Mouse (Mus musculus): ENCODE data around the gene Phf11a. TPM values are rescaled to one million over a fixed set of nuclear protein-coding genes. Genes with fewer than 3 reads are reported as not detected.
"Not testable (repeated sequence)": the region's sequence is repeated elsewhere in the genome, so short reads cannot be mapped to it uniquely, and the experiment has no call there.

Gene Phf11a
- polyA plus RNA-seq (2015; fragmentation: Nextera tagmentation; extraction: Ambion mirVana), result not detected in 2 replicates

DNA sequence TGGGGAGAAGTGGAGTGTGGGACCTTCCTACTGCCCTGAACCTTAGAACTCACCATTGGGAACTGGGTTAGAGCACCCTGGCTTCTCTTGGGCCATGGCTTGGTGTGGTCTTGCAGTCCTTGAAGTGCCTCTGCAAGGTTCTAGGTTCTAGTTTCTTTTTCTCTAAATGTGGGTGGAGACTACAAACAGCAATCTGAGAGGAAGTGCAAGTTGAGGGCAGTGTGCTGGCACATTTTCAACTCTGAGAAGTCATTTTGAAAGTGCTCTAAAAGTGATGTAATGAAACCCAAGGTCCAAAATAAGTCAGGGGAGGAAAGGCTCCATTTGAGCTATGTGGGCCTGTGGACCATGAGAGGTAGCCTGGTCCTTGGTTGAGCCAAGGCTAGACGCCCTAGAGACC is at the start of gene Phf11a:
Gene Phf11a, minus strand, starts transcription at position 132 of the 400 bp plus-strand sequence.
- not testable (repeated sequence) for H3K9me3 ChIP-seq; H3K27me3 ChIP-seq; ATAC-seq (replicated peaks); H3K4me1 ChIP-seq; H3K4me2 ChIP-seq (replicated peaks); H3K27ac ChIP-seq (replicated peaks); H3K36me3 ChIP-seq; H3K9ac ChIP-seq (replicated peaks); H3K4me3 ChIP-seq
- WGBS, result 63% methylated on average over 1 of the region's 1 CpGs

DNA sequence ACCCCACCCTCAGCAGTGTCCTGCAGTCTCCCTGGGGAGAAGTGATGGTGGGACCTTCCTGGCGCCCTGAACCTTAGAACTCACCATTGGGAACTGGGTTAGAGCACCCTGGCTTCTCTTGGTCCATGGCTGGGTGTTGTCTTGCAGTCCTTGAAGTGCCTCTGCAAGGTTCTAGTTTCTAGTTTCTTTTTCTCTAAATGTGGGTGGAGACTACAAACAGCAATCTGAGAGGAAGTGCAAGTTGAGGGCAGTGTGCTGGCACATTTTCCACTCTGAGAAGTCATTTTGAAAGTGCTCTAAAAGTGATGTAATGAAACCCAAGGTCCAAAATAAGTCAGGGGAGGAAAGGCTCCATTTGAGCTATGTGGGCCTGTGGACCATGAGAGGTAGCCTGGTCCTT is 43.9 kb upstream of the Phf11a start, which contains the start of gene Phf11b:
Gene Phf11b, minus strand, starts transcription at position 163 of the 400 bp plus-strand sequence.
- H3K27me3 ChIP-seq; H3K4me1 ChIP-seq; ATAC-seq (replicated peaks); H3K9ac ChIP-seq (replicated peaks); H3K36me3 ChIP-seq; H3K4me3 ChIP-seq; H3K4me2 ChIP-seq (replicated peaks); H3K27ac ChIP-seq (replicated peaks); H3K9me3 ChIP-seq: not testable (repeated sequence)
- 82% methylated on average over 1 of the region's 1 CpGs for WGBS

DNA sequence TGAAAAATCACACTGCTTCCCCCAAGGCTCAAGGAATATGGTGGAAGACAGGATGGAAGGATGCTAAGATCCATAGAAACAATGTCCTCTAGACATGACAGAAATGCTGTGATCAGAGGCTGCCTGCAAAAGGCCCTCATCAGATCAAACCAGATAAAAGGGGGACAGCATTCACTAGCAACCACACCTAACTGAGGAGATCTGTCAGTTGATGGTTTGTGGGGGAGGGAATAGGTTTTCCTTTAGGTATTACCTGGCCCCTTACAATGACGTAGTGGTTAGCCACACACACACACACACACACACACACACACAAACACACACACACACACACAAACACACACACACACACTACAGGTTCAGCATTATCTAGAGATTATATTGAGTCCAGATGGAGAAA is 42.2 kb upstream of the Phf11a start:
- H3K4me3 ChIP-seq, result no peak overlapping the region
- H3K4me2 ChIP-seq (replicated peaks), result no peak overlapping the region
- no peaks in the 10 kb centered on the region for H3K27me3 ChIP-seq
- H3K9ac ChIP-seq (replicated peaks), result no peak overlapping the region
- WGBS, result 88% methylated on average over 1 of the region's 1 CpGs
- no peaks in the 10 kb centered on the region for H3K4me1 ChIP-seq
- no peaks in the 10 kb centered on the region for H3K36me3 ChIP-seq
- no peak for ATAC-seq (replicated peaks)
- no peaks in the 10 kb centered on the region for H3K9me3 ChIP-seq
- no peak overlapping the region for H3K27ac ChIP-seq (replicated peaks)

DNA sequence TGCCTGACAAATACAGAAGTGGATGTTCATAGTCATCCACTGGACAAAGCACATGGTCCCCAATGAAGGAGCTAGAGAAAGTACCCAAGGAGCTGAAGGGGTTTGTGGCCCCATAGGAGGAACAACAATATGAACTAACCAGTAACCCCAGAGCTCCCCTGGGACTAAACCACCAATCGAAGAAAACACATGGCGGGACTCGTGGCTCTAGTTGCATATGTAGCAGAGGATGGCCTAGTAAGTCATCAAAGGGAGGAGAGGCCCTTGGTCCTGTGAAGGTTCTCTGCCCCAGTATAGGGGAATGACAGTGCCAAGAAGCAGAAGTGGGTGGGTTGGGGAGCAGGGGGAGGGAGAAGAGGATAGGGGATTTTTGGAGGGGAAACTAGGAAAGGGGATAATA is 38.7 kb upstream of the Phf11a start:
- H3K4me1 ChIP-seq; H3K27me3 ChIP-seq; H3K36me3 ChIP-seq; H3K4me2 ChIP-seq (replicated peaks); H3K4me3 ChIP-seq; H3K9me3 ChIP-seq; H3K27ac ChIP-seq (replicated peaks); H3K9ac ChIP-seq (replicated peaks); ATAC-seq (replicated peaks): not testable (repeated sequence)
- 89% methylated on average over 3 of the region's 3 CpGs for WGBS

DNA sequence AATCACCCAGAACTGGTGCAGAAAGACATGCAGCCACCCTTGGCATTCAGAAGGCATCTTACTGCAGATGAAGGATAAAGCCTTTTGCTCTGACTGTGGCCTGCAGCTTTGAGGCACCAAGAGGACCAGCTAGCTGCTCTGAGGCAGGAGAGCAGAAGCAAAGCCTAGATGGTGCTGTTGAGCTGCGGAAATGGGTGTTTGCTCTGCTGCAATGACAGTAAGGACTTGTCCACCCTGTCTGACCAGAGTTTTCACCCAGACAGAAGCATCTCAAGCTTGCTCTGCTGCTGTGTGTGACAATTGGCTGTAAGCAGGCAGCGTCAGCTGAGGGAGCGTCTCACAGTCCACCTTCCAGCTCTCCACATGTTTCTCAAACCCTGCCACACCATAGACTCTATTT is 33.2 kb upstream of the Phf11a start:
- not testable (repeated sequence) for H3K27ac ChIP-seq (replicated peaks); H3K27me3 ChIP-seq; H3K4me2 ChIP-seq (replicated peaks); H3K9me3 ChIP-seq; H3K4me3 ChIP-seq; H3K36me3 ChIP-seq; ATAC-seq (replicated peaks); H3K4me1 ChIP-seq; H3K9ac ChIP-seq (replicated peaks)
- WGBS, result 59% methylated on average over 3 of the region's 3 CpGs

DNA sequence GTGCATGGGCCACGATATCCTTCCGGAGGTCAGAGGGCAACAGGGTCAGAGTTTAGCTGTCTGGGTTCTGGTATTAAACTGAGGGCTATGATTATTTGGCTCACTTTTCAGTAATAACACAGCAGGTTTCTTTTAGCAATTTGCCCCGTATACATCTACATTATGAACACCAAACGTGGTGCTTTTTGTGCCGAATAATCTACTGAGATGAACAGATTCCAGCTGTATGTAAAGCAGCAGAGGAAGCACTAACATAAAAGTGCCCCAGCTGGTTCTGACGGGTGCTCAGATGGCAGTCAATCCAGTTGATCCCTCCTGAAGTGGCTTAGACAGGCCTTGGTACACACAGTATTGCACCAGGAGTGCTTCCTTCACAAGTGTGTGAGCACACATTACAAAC is 22.6 kb upstream of the Phf11a start:
- H3K4me1 ChIP-seq; H3K27me3 ChIP-seq; H3K27ac ChIP-seq (replicated peaks); H3K4me2 ChIP-seq (replicated peaks); H3K4me3 ChIP-seq; H3K9ac ChIP-seq (replicated peaks); H3K9me3 ChIP-seq; H3K36me3 ChIP-seq; ATAC-seq (replicated peaks): not testable (repeated sequence)
- WGBS, result 71% methylated on average over 6 of the region's 6 CpGs

DNA sequence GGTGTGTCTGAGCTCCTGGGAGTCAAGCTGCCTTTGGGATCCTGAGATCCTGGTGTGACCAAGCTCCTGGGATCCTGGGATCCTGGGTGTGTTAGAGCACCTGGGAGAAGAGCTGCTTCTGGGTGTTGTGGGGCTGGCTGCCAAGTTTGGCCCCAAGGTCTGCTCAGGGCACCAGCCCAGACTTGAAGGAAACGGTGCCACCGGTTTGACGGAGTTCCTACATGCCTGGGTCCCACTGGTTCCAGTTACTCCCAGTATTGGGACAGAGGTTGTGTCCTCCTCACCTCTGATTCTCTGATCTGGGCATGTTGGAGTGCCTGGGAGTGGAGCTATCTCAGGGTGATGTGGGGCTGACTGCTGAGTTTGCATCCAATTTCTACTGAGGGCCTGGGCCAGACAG is 21.7 kb upstream of the Phf11a start:
- not testable (repeated sequence) for H3K4me1 ChIP-seq; H3K27me3 ChIP-seq; H3K4me3 ChIP-seq; H3K36me3 ChIP-seq; H3K9me3 ChIP-seq; H3K27ac ChIP-seq (replicated peaks); H3K4me2 ChIP-seq (replicated peaks); H3K9ac ChIP-seq (replicated peaks); ATAC-seq (replicated peaks)
- 93% methylated on average over 3 of the region's 3 CpGs for WGBS

DNA sequence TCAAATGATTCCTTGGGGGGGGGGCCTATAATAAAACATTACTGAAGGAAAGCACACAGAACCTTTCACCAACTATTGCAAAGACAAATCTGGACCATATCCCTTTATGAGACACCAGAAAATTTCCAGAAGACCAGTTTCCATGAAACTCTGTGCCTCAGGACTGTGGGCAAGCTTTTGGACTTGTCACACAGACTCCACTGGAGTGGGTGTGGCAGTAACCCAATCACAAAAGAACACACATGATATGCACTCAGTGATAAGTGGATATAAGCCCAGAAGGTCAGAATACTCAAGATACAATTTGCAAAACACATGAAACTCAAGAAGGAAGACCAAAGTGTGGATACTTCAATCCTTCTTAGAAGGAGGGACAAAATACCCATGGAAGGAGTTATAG is 5.6 kb downstream of the Phf11a start:
- H3K4me2 ChIP-seq (replicated peaks); H3K27ac ChIP-seq (replicated peaks); H3K36me3 ChIP-seq; ATAC-seq (replicated peaks); H3K4me3 ChIP-seq; H3K9me3 ChIP-seq; H3K27me3 ChIP-seq; H3K4me1 ChIP-seq; H3K9ac ChIP-seq (replicated peaks): not testable (repeated sequence)

DNA sequence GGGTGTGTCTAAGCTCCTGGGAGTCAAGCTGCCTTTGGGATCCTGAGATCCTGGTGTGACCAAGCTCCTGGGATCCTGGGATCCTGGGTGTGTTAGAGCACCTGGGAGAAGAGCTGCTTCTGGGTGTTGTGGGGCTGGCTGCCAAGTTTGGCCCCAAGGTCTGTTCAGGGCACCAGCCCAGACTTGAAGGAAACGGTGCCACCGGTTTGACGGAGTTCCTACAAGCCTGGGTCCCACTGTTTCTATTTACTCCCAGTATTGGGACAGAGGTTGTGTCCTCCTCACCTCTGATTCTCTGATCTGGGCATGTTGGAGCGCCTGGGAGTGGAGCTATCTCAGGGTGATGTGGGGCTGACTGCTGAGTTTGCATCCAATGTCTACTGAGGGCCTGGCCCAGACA is 22.4 kb downstream of the Phf11a start:
- not testable (repeated sequence) for H3K9me3 ChIP-seq; H3K36me3 ChIP-seq; H3K27me3 ChIP-seq; H3K9ac ChIP-seq (replicated peaks); H3K4me1 ChIP-seq; H3K4me3 ChIP-seq; H3K4me2 ChIP-seq (replicated peaks); H3K27ac ChIP-seq (replicated peaks); ATAC-seq (replicated peaks)
- 93% methylated on average over 4 of the region's 4 CpGs for WGBS

DNA sequence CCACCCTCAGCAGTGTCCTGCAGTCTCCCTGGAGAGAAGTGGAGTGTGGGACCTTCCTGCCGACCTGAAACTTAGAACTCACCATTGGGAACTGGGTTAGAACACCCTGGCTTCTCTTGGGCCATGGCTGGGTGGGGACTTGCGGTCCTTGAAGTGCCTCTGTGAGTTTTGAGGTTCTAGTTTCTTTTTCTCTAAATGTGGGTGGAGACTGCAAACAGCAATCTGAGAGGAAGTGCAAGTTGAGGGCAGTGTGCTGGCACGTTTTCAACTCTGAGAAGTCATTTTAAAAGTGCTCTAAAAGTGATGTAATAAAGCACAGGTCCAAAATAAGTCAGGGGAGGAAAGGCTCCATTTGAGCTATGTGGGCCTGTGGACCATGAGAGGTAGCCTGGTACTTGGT is 37.3 kb downstream of the Phf11a start, which contains the start of gene Gm6904:
Gene Gm6904, minus strand, starts transcription at position 161 of the 400 bp plus-strand sequence.
- Histone ChIP-seq H3K36me3 (no peaks in the 10 kb centered on the region), H3K9ac (replicated peaks) (no peak within 1 kb of the TSS), H3K4me2 (replicated peaks) (no peak within 1 kb of the TSS), H3K27ac (replicated peaks) (no peak within 1 kb of the TSS), H3K4me3 (no peak within 1 kb of the TSS), H3K27me3 (no peaks in the 10 kb centered on the region), H3K9me3 (no peaks in the 10 kb centered on the region), H3K4me1 (no peaks in the 10 kb centered on the region)
- ATAC-seq (replicated peaks), result no peak
- WGBS, result 77% methylated on average over 3 of the region's 3 CpGs

DNA sequence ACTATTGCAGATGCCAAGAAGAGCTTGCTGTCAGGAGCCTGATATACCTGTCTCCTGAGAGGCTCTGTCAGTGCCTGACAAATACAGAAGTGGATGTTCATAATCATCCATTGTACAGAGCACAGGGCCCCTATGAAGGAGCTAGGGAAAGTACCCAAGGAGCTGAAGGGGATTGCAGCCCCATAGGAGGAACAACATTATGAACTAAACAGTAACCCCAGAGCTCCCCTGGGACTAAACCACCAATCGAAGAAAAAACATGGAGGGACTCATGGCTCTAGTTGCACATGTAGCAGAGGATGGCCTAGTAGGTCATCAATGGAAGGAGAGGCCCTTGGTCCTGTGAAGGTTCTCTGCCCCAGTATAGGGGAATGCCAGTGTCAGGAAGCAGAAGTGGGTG is 41.5 kb downstream of the Phf11a start:
- not testable (repeated sequence) for H3K4me1 ChIP-seq; H3K4me2 ChIP-seq (replicated peaks); H3K9me3 ChIP-seq; H3K27ac ChIP-seq (replicated peaks); H3K9ac ChIP-seq (replicated peaks); H3K27me3 ChIP-seq; H3K36me3 ChIP-seq; H3K4me3 ChIP-seq; ATAC-seq (replicated peaks)
- 97% methylated on average over 1 of the region's 1 CpGs for WGBS

DNA sequence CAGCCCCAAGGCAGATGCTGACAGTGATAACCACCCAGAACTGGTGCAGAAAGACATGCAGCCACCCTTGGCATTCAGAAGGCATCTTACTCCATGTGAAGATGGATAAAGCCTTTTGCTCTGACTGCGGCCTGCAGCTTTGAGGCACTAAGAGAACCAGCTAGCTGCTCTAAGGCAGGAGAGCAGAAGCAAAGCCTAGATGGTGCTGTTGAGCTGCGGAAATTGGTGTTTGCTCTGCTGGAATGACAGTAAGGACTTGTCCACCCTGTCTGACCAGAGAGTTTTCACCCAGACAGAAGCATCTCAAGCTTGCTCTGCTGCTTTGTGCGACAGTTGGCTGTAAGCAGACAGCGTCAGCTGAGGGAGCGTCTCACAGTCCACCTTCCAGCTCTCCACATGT is 47.0 kb downstream of the Phf11a start:
- H3K4me2 ChIP-seq (replicated peaks), result not testable (repeated sequence)
- 70% methylated on average over 5 of the region's 5 CpGs for WGBS

DNA sequence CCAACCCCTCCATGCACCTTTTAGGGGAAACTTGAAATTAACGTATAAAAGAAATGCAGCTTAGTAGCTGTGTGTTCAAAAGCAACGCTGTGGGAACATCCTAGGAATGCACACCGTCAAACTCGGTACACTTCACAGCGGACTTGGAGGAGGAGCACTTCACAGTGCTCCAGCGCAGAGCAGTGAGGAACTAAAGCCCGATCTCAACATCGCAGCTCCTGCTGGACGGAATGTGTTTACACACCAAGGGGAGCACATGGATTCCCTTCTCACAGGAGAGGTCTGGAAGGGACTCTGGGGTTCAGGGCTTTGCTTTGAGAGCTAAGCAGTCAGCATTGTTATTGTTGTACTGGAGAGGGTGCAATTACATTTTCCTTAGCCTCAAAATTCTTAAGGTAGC is 63.7 kb downstream of the Phf11a start:
- Histone ChIP-seq H3K4me2 (replicated peaks) (no peak overlapping the region), H3K36me3 (peaks cover 93% of the 10 kb centered on the region), H3K9me3 (peaks cover 2% of the 10 kb centered on the region; the same call in 1 of the 2 replicates), H3K27me3 (no peaks in the 10 kb centered on the region), H3K4me1 (no peaks in the 10 kb centered on the region), H3K9ac (replicated peaks) (no peak overlapping the region), H3K4me3 (no peak overlapping the region), H3K27ac (replicated peaks) (no peak overlapping the region)
- ATAC-seq (replicated peaks), result no peak
- WGBS, result 94% methylated on average over 9 of the region's 9 CpGs

More for the DNA sequence above, 47.0 kb downstream of the Phf11a start:
- H3K27me3 ChIP-seq; H3K4me1 ChIP-seq; ATAC-seq (replicated peaks); H3K9ac ChIP-seq (replicated peaks); H3K9me3 ChIP-seq; H3K4me3 ChIP-seq; H3K27ac ChIP-seq (replicated peaks); H3K36me3 ChIP-seq: not testable (repeated sequence)
